Mouse (Mus musculus) forebrain, embryonic 11.5 days (tissue): ENCODE data around the gene Pabpn1l. TPM values are rescaled to one million over a fixed set of nuclear protein-coding genes. Genes with fewer than 3 reads are reported as not detected.
"Not testable (repeated sequence)": the region's sequence is repeated elsewhere in the genome, so short reads cannot be mapped to it uniquely, and the experiment has no call there.

Source experiments
- ATAC-seq: fragments of 200-750 bp; cut with Nextera tagmentation; replicated peaks from 2 replicates; pipeline ENCODE4 v1.8.0; 2017; ENCODE audit warnings: moderate TSS enrichment; ENCODE audit not compliant: low FRiP score
- DNase-seq: peaks from one replicate; pipeline ENCODE4 v3.0.0-alpha.2; 2017; ENCODE audit warnings: low spot score
- H3K27ac ChIP-seq: fragments of 300-500 bp; sonication (generic); 2 replicates; pipeline ENCODE4 v1.5.1; 2014; ENCODE audit warnings: low read depth, low read length
- H3K27me3 ChIP-seq: fragments of 300-500 bp; sonication (generic); 2 replicates; pipeline ENCODE4 v1.6.1; 2014; ENCODE audit warnings: mild to moderate bottlenecking, low read length, mixed read lengths; ENCODE audit not compliant: control insufficient read depth, insufficient read depth
- H3K36me3 ChIP-seq: fragments of 300-500 bp; sonication (generic); 2 replicates; pipeline ENCODE4 v1.6.1; 2014; ENCODE audit warnings: mild to moderate bottlenecking, low read length, moderate library complexity, mixed read lengths; ENCODE audit not compliant: control insufficient read depth, insufficient read depth
- H3K4me1 ChIP-seq: fragments of 300-500 bp; sonication (generic); replicated peaks from 2 replicates; pipeline ENCODE4 v1.6.1; 2014; ENCODE audit warnings: low read length, mixed read lengths; ENCODE audit not compliant: control insufficient read depth, insufficient read depth
- H3K4me2 ChIP-seq: fragments of 300-500 bp; sonication (generic); 2 replicates; pipeline ENCODE4 v1.6.1; 2014; ENCODE audit warnings: low read depth, mild to moderate bottlenecking, low read length, moderate library complexity, mixed read lengths; ENCODE audit not compliant: severe bottlenecking
- H3K4me3 ChIP-seq: fragments of 300-500 bp; sonication (generic); 2 replicates; pipeline ENCODE4 v1.5.1; 2014; ENCODE audit warnings: low read depth, low read length
- H3K9ac ChIP-seq: fragments of 300-500 bp; sonication (generic); 2 replicates; pipeline ENCODE4 v1.6.1; 2014; ENCODE audit warnings: low read length
- H3K9me3 ChIP-seq: fragments of 300-500 bp; sonication (generic); 2 replicates; pipeline ENCODE4 v1.6.1; 2016; ENCODE audit warnings: low read length, mixed read lengths; ENCODE audit not compliant: control insufficient read depth
- WGBS: fragments of 180-500 bp; shearing (Covaris S2); extraction: QIAGEN DNeasy Blood & Tissue Kit; methylation state at CpG from one replicate; pipeline ENCODE4 v1.1.7; 2014; 5-methylcytosine and 5-hydroxymethylcytosine counted together
- polyA plus RNA-seq: library from polyadenylated mRNA; unstranded; fragments of >200 nt; fragmentation: Nextera tagmentation; extraction: Ambion mirVana; gene quantifications from 2 replicates; pipeline ENCODE4 v1.2.1, GENCODE M21; 2014

Pabpn1l gene
- polyA plus RNA-seq, 1 experiment from 2014 or later = not detected

DNA sequence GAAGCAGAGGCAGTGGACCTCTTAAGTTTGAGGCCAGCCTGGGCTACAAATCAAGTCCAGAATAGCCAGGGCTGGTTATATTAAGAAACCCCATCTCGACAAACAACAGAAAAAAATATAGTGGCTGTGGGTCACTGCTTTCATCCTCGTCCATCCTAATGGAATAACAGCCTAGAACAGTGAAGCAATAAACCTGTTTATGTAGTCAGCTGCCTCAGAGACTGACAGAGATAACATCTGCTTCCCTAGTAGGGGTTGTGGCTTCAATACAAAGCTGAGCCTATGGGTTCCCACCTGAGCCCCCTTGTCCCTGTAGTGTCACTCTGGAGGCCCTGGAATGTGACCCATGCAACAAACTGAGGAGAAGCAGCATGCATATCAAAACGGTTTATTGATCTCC, 48.3 kb downstream of the Pabpn1l start:
- H3K36me3 ChIP-seq = peaks cover 24% of the 10 kb centered on the region
- H3K27me3 ChIP-seq = no peaks in the 10 kb centered on the region
- ATAC-seq (no peak), DNase-seq (no peak)
- H3K4me3 ChIP-seq = no peak overlapping the region
- H3K4me1 ChIP-seq = peaks cover 26% of the 10 kb centered on the region; the same call in 1 of the 2 replicates
- H3K9ac ChIP-seq = no peak overlapping the region
- no peak overlapping the region for H3K27ac ChIP-seq
- no peak overlapping the region for H3K4me2 ChIP-seq
- 68% methylated on average over 3 of the region's 3 CpGs for WGBS
- no peaks in the 10 kb centered on the region for H3K9me3 ChIP-seq

DNA sequence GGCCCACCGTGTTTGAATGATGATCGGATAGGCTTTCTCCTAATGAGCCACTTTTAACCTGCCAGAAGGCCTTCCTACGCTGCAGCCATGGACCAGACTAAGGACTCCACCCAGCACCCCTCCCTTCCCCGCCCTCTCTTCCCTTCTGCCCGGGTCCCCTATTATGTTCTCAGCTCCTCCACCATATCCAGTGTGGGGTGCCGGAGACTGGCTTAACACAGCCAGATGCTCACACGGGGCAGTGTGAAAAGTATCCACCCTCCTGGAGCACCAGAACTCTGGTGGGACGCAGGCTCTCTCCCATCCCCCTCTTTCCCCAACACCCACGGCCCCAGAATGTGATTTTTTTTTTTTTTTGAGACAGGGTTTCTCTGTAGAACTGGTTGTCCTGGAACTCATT, 49.0 kb downstream of the Pabpn1l start:
- ATAC-seq (no peak), DNase-seq (no peak)
- Histone ChIP-seq H3K36me3 (peaks cover 24% of the 10 kb centered on the region), H3K9me3 (no peaks in the 10 kb centered on the region), H3K27me3 (no peaks in the 10 kb centered on the region), H3K4me3 (no peak overlapping the region), H3K4me2 (no peak overlapping the region), H3K4me1 (peaks cover 24% of the 10 kb centered on the region; the same call in 1 of the 2 replicates), H3K9ac (no peak overlapping the region), H3K27ac (0 out of 2 replicates have a peak overlapping the region, but pooled peaks have one; percentile 12)
- WGBS = 53% methylated on average over 9 of the region's 9 CpGs

DNA sequence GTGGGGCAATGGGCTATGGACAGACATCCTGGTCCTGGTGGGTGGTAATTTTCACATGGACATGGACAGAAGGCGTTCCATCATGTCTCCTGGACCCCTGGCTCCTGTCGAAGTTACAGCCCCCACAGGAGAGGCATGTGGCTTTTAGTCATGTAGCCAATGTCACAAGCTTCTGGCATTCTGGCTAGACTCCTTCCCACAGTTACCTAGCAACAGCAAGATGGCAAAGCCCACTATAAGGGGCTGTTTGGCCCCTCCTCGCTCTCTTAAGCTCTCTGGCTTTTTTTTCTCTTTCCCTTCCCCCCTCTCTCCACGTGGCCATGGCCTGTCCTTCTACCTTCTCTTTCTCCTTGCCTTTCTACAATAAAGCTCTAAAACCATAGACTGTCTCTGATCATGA, 49.4 kb downstream of the Pabpn1l start:
- not testable (repeated sequence) for H3K4me3 ChIP-seq, DNase-seq, H3K27me3 ChIP-seq, H3K4me2 ChIP-seq, H3K9me3 ChIP-seq, H3K9ac ChIP-seq, ATAC-seq
- Histone ChIP-seq H3K36me3 (peaks cover 24% of the 10 kb centered on the region), H3K4me1 (peaks cover 24% of the 10 kb centered on the region; the same call in 1 of the 2 replicates), H3K27ac (0 out of 2 replicates have a peak overlapping the region, but pooled peaks have one; percentile 12)
- WGBS = 40% methylated on average over 4 of the region's 4 CpGs

DNA sequence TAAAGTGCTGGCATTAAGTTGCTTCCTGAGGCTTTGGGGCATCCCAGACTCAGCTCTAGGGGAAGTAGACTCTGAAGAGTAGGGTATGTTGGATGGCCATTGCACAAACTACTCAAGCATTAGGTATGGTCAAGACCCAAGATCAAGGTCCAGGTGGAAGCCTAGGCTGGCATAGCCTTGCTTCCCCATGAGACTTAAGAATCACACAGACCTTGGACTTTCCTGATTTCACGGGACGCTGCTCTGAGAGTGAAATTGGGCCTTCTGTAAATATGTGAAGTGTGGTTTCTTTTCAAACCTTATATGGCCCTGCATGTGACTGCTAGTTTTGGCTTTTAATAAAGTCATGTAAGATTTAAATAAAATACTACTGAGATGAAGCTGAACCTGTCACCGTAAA, 49.8 kb downstream of the Pabpn1l start:
- H3K27me3 ChIP-seq = no peaks in the 10 kb centered on the region
- whole genome bisulfite sequencing = 89% methylated on average over 3 of the region's 3 CpGs
- H3K4me3 ChIP-seq = no peak overlapping the region
- no peak overlapping the region for H3K27ac ChIP-seq
- no peak overlapping the region for H3K9ac ChIP-seq
- ATAC-seq = no peak
- H3K4me1 ChIP-seq = peaks cover 24% of the 10 kb centered on the region; the same call in 1 of the 2 replicates
- DNase-seq = no peak
- peaks cover 24% of the 10 kb centered on the region for H3K36me3 ChIP-seq
- no peaks in the 10 kb centered on the region for H3K9me3 ChIP-seq
- H3K4me2 ChIP-seq = no peak overlapping the region

DNA sequence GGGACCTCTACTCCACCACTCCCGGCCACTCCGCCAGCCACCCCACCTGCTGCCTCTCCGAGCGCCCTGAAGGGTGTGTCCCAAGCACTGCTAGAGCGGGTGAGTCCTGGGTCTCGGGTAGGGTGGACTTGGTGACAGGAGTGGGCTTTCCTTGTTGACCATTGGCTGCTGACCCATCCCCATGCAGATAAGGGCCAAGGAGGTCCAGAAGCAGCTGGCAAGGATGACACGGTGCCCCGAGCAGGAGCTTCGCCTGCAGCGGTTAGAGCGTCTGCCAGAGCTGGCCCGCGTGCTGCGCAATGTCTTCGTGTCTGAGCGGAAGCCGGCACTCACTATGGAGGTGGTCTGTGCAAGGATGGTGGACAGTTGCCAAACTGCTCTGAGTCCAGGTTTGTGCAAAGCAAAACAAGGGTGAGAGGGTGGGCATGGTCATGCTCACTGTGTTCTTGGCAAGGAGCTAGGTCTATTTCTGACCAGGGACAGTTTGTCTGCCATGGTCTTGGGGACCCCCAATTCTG, 50.7 kb downstream of the Pabpn1l start:
- DNase-seq = no peak
- H3K4me2 ChIP-seq = no peak overlapping the region
- peaks cover 24% of the 10 kb centered on the region for H3K36me3 ChIP-seq
- H3K9me3 ChIP-seq = no peaks in the 10 kb centered on the region
- no peak overlapping the region for H3K4me3 ChIP-seq
- no peak overlapping the region for H3K9ac ChIP-seq
- no peaks in the 10 kb centered on the region for H3K27me3 ChIP-seq
- no peak for ATAC-seq
- 96% methylated on average over 17 of the region's 17 CpGs for WGBS
- peaks cover 24% of the 10 kb centered on the region; the same call in 1 of the 2 replicates for H3K4me1 ChIP-seq
- H3K27ac ChIP-seq = no peak overlapping the region

DNA sequence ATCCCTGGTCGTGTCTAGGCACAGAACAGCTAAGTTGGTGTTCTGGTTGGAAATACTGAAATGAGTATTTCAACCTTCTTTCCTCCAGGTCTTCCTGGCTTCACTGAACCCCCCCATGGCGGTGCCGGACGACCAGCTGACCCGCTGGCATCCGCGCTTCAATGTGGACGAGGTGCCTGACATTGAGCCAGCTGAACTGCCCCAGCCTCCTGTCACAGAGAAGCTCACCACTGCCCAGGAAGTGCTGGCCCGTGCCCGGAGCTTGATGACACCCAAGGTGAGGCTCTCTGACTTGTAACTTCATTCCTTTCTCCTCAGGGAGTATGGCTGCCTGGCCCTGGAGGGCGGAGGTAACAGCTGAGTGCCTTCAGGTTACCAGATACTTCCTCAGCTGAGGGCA, 51.4 kb downstream of the Pabpn1l start:
- H3K4me1 ChIP-seq = peaks cover 26% of the 10 kb centered on the region; the same call in 1 of the 2 replicates
- ATAC-seq = no peak

DNA sequence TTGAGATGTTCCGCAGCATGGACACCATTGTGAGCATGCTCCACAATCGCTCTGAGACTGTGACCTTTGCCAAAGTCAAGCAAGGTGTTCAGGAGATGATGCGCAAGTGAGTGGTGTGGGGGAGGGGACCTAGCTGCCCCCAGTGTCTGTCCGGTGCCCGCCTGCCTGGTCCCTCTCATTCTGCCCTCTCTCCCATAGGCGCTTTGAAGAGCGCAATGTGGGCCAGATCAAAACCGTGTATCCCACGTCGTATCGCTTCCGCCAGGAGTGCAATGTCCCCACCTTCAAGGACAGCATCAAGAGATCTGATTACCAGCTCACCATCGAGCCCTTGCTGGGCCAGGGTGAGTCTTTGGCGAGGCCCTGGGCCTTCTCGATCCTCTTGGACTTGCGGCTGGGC, 52.5 kb downstream of the Pabpn1l start:
- ATAC-seq = no peak
- H3K4me2 ChIP-seq = 0 out of 2 replicates have a peak overlapping the region, but pooled peaks have one; percentile 88
- H3K4me1 ChIP-seq = peaks cover 20% of the 10 kb centered on the region; the same call in 1 of the 2 replicates

More for the DNA sequence above, 51.4 kb downstream of the Pabpn1l start:
- Histone ChIP-seq H3K9ac (no peak overlapping the region), H3K27ac (no peak overlapping the region), H3K4me2 (no peak overlapping the region), H3K4me3 (no peak overlapping the region), H3K9me3 (no peaks in the 10 kb centered on the region), H3K27me3 (no peaks in the 10 kb centered on the region), H3K36me3 (peaks cover 24% of the 10 kb centered on the region)
- no peak for DNase-seq
- 93% methylated on average over 11 of the region's 11 CpGs for WGBS

More for the DNA sequence above, 52.5 kb downstream of the Pabpn1l start:
- Histone ChIP-seq H3K9me3 (no peaks in the 10 kb centered on the region), H3K27ac (no peak overlapping the region), H3K9ac (no peak overlapping the region), H3K36me3 (peaks cover 24% of the 10 kb centered on the region), H3K4me3 (no peak overlapping the region), H3K27me3 (no peaks in the 10 kb centered on the region)
- WGBS = 96% methylated on average over 16 of the region's 16 CpGs
- DNase-seq = no peak
